Mouse (Mus musculus): Measurements from ENCODE around the gene Olfr1392.

DNA sequence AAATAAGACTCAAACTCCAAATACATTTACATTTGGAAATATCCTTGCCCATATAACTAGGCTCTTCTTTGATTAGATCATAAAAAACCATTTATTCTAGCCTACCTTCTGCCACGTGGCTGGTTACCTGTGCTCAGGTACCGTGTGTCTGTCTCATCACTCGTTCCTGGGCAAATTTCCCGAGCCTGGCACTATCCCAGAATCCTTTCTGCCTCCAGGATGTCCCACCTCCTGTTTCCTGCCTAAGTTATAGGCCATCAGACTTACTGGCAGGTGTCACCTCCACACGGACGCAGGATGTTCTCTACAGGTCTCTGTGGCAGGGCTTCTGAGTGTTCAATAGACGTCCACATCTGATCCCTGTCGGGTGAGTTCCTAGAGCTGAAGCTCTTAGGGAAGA is 20.0 kb upstream of the Olfr1392 start:
- TF ChIP-seq CTCF (conservative IDR thresholded peaks at IDR 0.05; ENCODE audit: low read length) (no peak), POU5F1 (IDR thresholded peaks at IDR 0.05; ENCODE audit: borderline replicate concordance, low read length) (no peak)

Measured in E14TG2a.4 (cell line).